ENCODE assay signal across 8 mouse cellular contexts in the genomic region with DNA sequence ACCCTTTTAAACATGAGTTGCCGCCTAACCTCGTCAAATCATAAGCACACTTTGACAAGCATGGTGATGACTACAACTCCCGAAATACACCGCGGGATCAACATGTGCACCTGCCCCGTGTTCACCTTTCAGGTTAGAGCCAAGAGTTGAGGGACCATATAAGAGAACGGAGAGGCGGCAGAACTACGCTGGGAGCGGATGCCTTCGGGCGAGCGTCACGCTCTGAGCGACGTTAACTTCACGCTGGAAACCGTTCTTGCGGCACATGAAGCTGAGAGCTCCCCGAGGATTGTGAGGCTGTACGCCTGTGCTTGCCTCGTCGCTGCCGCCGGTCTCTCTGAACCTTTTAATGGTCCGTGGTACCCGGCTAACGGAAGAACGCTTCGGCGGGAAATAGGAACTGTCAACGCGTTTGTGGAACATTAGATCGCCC. TPM values are rescaled to one million over a fixed set of nuclear protein-coding genes. Genes with fewer than 3 reads are reported as not detected.
DNase-seq lines count a peak whose midpoint lies in the region; ATAC-seq and TF ChIP-seq lines count a peak whose summit lies in the region.

No protein-coding gene starts in this region.

- no peak for ATAC-seq in G1E (ENCODE audit: extremely low read depth, insufficient number of reproducible peaks, low FRiP score, poor library complexity, severe bottlenecking)
- ATAC-seq in lung, postnatal 0 days, result peak; percentile 49

- no peak for TF ChIP-seq CTCF in G1E (IDR thresholded peaks at IDR 0.05; ENCODE audit: low read depth, low read length)
- TF ChIP-seq CTCF in lung, postnatal 0 days (IDR thresholded peaks at IDR 0.05), result no peak

- H3K9ac ChIP-seq in lung, postnatal 0 days (replicated peaks; ENCODE audit: low read depth), result peak overlapping the region; percentile 100

- H3K4me1 ChIP-seq in G1E (ENCODE audit: insufficient read depth, low read depth, low read length), result peaks cover 27% of the 10 kb centered on the region
- H3K4me1 ChIP-seq in hindbrain, embryonic 10.5 days (replicated peaks), result peaks cover 24% of the 10 kb centered on the region
- H3K4me1 ChIP-seq in lung, postnatal 0 days (ENCODE audit: insufficient read depth, low read depth, low read length), result peaks cover 9% of the 10 kb centered on the region

- no peaks in the 10 kb centered on the region for H3K27me3 ChIP-seq in G1E (ENCODE audit: insufficient read depth, low read length)
- no peaks in the 10 kb centered on the region for H3K27me3 ChIP-seq in hindbrain, embryonic 10.5 days (ENCODE audit: insufficient read depth, poor library complexity, severe bottlenecking)
- H3K27me3 ChIP-seq in lung, postnatal 0 days (replicated peaks; ENCODE audit: insufficient read depth, low read length), result no peaks in the 10 kb centered on the region

- peak overlapping the region; percentile 99 for H3K4me3 ChIP-seq in G1E (ENCODE audit: low read depth, low read length)
- H3K4me3 ChIP-seq in hindbrain, embryonic 10.5 days, result peak overlapping the region; percentile 94
- peak overlapping the region; percentile 100 for H3K4me3 ChIP-seq in lung, postnatal 0 days (ENCODE audit: low read depth, low read length)

- peak; percentile 12 for DNase-seq in G1E (ENCODE audit: low spot score)
- peak; percentile 73 to 82 for DNase-seq in cerebellum, adult 18-20 months
- DNase-seq in forelimb bud, embryonic 11.5 days (ENCODE audit: low read depth, low spot score), result peak; percentile 28
- peak; percentile 31 for DNase-seq in hindbrain, embryonic 10.5 days (ENCODE audit: low spot score)
- peak; percentile 71 for DNase-seq in layer of hippocampus, adult 9-11 months
- peak; percentile 77 for DNase-seq in lung, postnatal 0 days (ENCODE audit: low spot score)
- peak; percentile 3 for DNase-seq in ovary, postnatal 10 days (ENCODE audit: low spot score)
- peak; percentile 67 for DNase-seq in thymus, postnatal 0 days (ENCODE audit: low spot score)

- peak overlapping the region; percentile 93 for H3K4me2 ChIP-seq in lung, postnatal 0 days (replicated peaks; ENCODE audit: low read depth, low read length)

- peaks cover 18% of the 10 kb centered on the region for H3K36me3 ChIP-seq in G1E (replicated peaks)
- H3K36me3 ChIP-seq in hindbrain, embryonic 10.5 days, result no peaks in the 10 kb centered on the region
- H3K36me3 ChIP-seq in lung, postnatal 0 days (ENCODE audit: insufficient read depth, low read length), result no peaks in the 10 kb centered on the region

- no peak for TF ChIP-seq EP300 in lung, postnatal 0 days (IDR thresholded peaks at IDR 0.05)

- peak overlapping the region; percentile 99 for H3K27ac ChIP-seq in hindbrain, embryonic 10.5 days
- H3K27ac ChIP-seq in lung, postnatal 0 days (ENCODE audit: low read length), result peak overlapping the region; percentile 99

- no peaks in the 10 kb centered on the region for H3K9me3 ChIP-seq in G1E (replicated peaks)
- H3K9me3 ChIP-seq in hindbrain, embryonic 10.5 days, result no peaks in the 10 kb centered on the region
- no peaks in the 10 kb centered on the region for H3K9me3 ChIP-seq in lung, postnatal 0 days (ENCODE audit: low read length)

- under 1% methylated on average over 34 of the region's 34 CpGs for WGBS in hindbrain, embryonic 10.5 days
- under 1% methylated on average over 34 of the region's 34 CpGs for WGBS in lung, postnatal 0 days

RNA-seq across cellular contexts. Expression of gene Ppp4r3b, which starts 0.7 kb away (rescaled TPM):
- total RNA-seq in G1E (2014; fragmentation: Nextera tagmentation) (142 and 152 TPM in 2 replicates), G1E (2017) (185 and 225 TPM in 2 replicates)
- polyA plus RNA-seq in G1E (2012), result 34.0 and 35.6 TPM in 2 replicates
- polyA plus RNA-seq in hindbrain, embryonic 10.5 days (2016; fragmentation: Nextera tagmentation; extraction: Ambion mirVana), result 80.2 and 92.8 TPM in 2 replicates
- 56.7 and 64.5 TPM in 2 replicates for polyA plus RNA-seq in lung, postnatal 0 days (2015; fragmentation: Nextera tagmentation; extraction: Ambion mirVana)
- polyA plus RNA-seq in thymus, postnatal 0 days (2015; fragmentation: Nextera tagmentation; extraction: Ambion mirVana), result 115 and 124 TPM in 2 replicates

RNA-seq across cellular contexts. Expression of gene Pnpt1, which starts 41.4 kb away (rescaled TPM):
- total RNA-seq in G1E (2014; fragmentation: Nextera tagmentation) (69.2 and 87.0 TPM in 2 replicates), G1E (2017) (67.6 and 68.7 TPM in 2 replicates)
- 202 and 234 TPM in 2 replicates for polyA plus RNA-seq in G1E (2012)
- polyA plus RNA-seq in hindbrain, embryonic 10.5 days (2016; fragmentation: Nextera tagmentation; extraction: Ambion mirVana), result 27.5 and 39.0 TPM in 2 replicates
- polyA plus RNA-seq in lung, postnatal 0 days (2015; fragmentation: Nextera tagmentation; extraction: Ambion mirVana), result 13.1 and 14.7 TPM in 2 replicates
- polyA plus RNA-seq in thymus, postnatal 0 days (2015; fragmentation: Nextera tagmentation; extraction: Ambion mirVana), result 36.7 and 39.8 TPM in 2 replicates

Comparison
In these comparisons a context has a peak if more than half of its experiments do, and no peak if none do; other contexts are left out.
1. DNase-seq: peak in every context shown above with its lines; median percentile 78 in cerebellum, adult 18-20 months; 77 in lung, postnatal 0 days; 71 in layer of hippocampus, adult 9-11 months; 67 in thymus, postnatal 0 days; 31 in hindbrain, embryonic 10.5 days; 28 in forelimb bud, embryonic 11.5 days; 12 in G1E; 3 in ovary, postnatal 10 days.